Mouse (Mus musculus): Measurements from ENCODE around the gene Lepr. TPM values are rescaled to one million over a fixed set of nuclear protein-coding genes. Genes with fewer than 3 reads are reported as not detected.

The Lepr gene
- total and polyA plus RNA-seq, 3 experiments, result 0.04 TPM; not detected in 2

DNA sequence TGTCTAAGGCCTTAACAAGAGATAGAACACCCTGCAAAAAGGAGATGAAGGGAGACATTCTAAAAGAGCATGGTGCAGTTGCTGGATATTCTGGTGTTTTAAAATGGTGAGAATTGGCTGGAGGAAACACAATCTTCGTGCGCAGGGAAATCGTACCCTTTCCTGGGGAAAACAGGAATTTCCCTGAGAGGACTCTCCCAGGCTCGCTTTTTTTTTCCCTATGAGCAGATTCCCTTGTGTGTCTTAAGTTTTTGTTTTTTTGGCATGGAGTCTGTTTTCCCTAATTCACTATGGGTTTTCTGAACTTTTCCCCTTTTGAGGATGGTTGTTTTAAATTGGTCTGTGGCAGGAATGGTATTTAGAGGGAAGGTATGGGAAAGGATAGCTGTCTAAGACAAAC, 28.0 kb upstream of the Lepr start:
- Histone ChIP-seq H3K4me1 (ENCODE audit: control insufficient read depth in 1 of 2, insufficient read depth in 2 of 2, low read length in 2 of 2) (no peaks in the 10 kb centered on the region), H3K4me3 (ENCODE audit: control insufficient read depth in 1 of 2, insufficient read depth in 1 of 2, low read depth in 2 of 2, low read length in 2 of 2) (no peak overlapping the region), H3K27ac (ENCODE audit: control insufficient read depth, low read depth, low read length) (no peak overlapping the region), H3K79me2 (ENCODE audit: control insufficient read depth, insufficient read depth, low read length, poor library complexity) (no peaks in the 10 kb centered on the region), H3K36me3 (ENCODE audit: control insufficient read depth in 1 of 2, insufficient read depth in 2 of 2, low read length in 2 of 2) (no peaks in the 10 kb centered on the region), H3K9me3 (replicated peaks; ENCODE audit: insufficient read depth, low read length) (no peaks in the 10 kb centered on the region), H3K9ac (ENCODE audit: control insufficient read depth, low read depth, low read length, poor library complexity, severe bottlenecking) (no peak overlapping the region), H3K27me3 (ENCODE audit: control insufficient read depth in 1 of 2, insufficient read depth in 2 of 2, low read length in 2 of 2) (no peaks in the 10 kb centered on the region)
- DNase-seq (ENCODE audit: low read depth, low spot score), result no peak
- no peak for TF ChIP-seq GATA1 (IDR thresholded peaks at IDR 0.05; ENCODE audit: low read depth, low read length)
- no peak for TF ChIP-seq POLR2AphosphoS5 (IDR thresholded peaks at IDR 0.05; ENCODE audit: borderline replicate concordance, low read depth, low read length)
- TF ChIP-seq UBTF (IDR thresholded peaks at IDR 0.05; ENCODE audit: borderline replicate concordance, insufficient read depth, low read depth, low read length), result no peak
- no peak for TF ChIP-seq ZC3H11A (IDR thresholded peaks at IDR 0.05; ENCODE audit: low read depth, low read length)
- TF ChIP-seq MXI1 (IDR thresholded peaks at IDR 0.05; ENCODE audit: low read depth, low read length), result no peak
- TF ChIP-seq MEF2A (IDR thresholded peaks at IDR 0.05; ENCODE audit: extremely low read depth, insufficient replicate concordance, low read depth, low read length, poor library complexity, severe bottlenecking), result no peak
- no peak for TF ChIP-seq BHLHE40 (IDR thresholded peaks at IDR 0.05; ENCODE audit: borderline replicate concordance, low read depth, low read length)
- TF ChIP-seq MYB (IDR thresholded peaks at IDR 0.05; ENCODE audit: low read depth, low read length), result no peak
- TF ChIP-seq TBP (IDR thresholded peaks at IDR 0.05; ENCODE audit: low read depth, low read length), result no peak
- TF ChIP-seq ZMIZ1 (IDR thresholded peaks at IDR 0.05; ENCODE audit: low read depth, low read length), result no peak
- no peak for TF ChIP-seq TAL1 (IDR thresholded peaks at IDR 0.05; ENCODE audit: low read length)
- no peak for TF ChIP-seq JUND (IDR thresholded peaks at IDR 0.05; ENCODE audit: low read depth, low read length)
- TF ChIP-seq ELF1 (IDR thresholded peaks at IDR 0.05; ENCODE audit: low read depth, low read length), result no peak
- TF ChIP-seq E2F4 (IDR thresholded peaks at IDR 0.05; ENCODE audit: borderline replicate concordance, low read depth, low read length), result no peak
- TF ChIP-seq MAFK (IDR thresholded peaks at IDR 0.05; ENCODE audit: borderline replicate concordance, low read depth, low read length), result no peak

DNA sequence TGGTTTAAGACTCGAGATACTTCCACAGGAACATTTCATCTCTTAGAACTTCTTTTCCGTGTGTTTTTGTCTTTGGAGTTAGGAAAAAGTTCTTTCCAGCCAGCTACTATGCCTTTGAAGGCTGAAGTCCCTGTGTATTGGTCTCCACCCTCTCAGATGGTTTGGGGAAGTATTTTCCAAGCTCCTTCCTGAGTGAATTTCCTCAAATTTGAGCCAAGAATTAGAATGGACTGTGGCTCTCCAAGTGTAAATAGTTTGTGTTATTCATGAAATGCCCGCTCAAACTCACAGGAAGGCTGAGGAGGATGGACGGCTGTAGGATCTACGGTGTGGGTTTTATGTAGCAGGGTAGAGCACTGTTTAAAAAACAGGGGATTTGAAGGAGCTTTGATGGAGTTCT, 27.6 kb upstream of the Lepr start:
- H3K27me3 ChIP-seq (ENCODE audit: control insufficient read depth in 1 of 2, insufficient read depth in 2 of 2, low read length in 2 of 2), result no peaks in the 10 kb centered on the region
- TF ChIP-seq ELF1 (IDR thresholded peaks at IDR 0.05; ENCODE audit: low read depth, low read length) (no peak), MYB (IDR thresholded peaks at IDR 0.05; ENCODE audit: low read depth, low read length) (no peak), USF1 (IDR thresholded peaks at IDR 0.05; ENCODE audit: low read depth, low read length) (no peak)

More for the DNA sequence above, 27.6 kb upstream of the Lepr start:
- Histone ChIP-seq H3K9ac (ENCODE audit: control insufficient read depth, low read depth, low read length, poor library complexity, severe bottlenecking) (no peak overlapping the region), H3K9me3 (replicated peaks; ENCODE audit: insufficient read depth, low read length) (no peaks in the 10 kb centered on the region), H3K36me3 (ENCODE audit: control insufficient read depth in 1 of 2, insufficient read depth in 2 of 2, low read length in 2 of 2) (no peaks in the 10 kb centered on the region), H3K4me3 (ENCODE audit: control insufficient read depth in 1 of 2, insufficient read depth in 1 of 2, low read depth in 2 of 2, low read length in 2 of 2) (no peak overlapping the region), H3K27ac (ENCODE audit: control insufficient read depth, low read depth, low read length) (no peak overlapping the region), H3K4me1 (ENCODE audit: control insufficient read depth in 1 of 2, insufficient read depth in 2 of 2, low read length in 2 of 2) (no peaks in the 10 kb centered on the region), H3K79me2 (ENCODE audit: control insufficient read depth, insufficient read depth, low read length, poor library complexity) (no peaks in the 10 kb centered on the region)
- no peak for DNase-seq (ENCODE audit: low read depth, low spot score)

All from MEL (cell line).